Comparison of ENCODE assay signal across 10 mouse cellular contexts in genomic region chr4:85305912-85306573, GRCm38 (mm10).
DNase-seq lines count a peak whose midpoint lies in the region; ATAC-seq and TF ChIP-seq lines count a peak whose summit lies in the region.
"Had no signal": no experiment of that assay in that cellular context is flagged by ENCODE, and none has a peak within 500 bp of the region (broad histone marks: within the 10 kb centered on the region; RNA-seq: fewer than 3 reads in every experiment).

No protein-coding gene starts in this region.

- no peaks in the 10 kb centered on the region for H3K36me3 ChIP-seq in hindbrain, postnatal 0 days (ENCODE audit: insufficient read depth, low read length)
- H3K36me3 ChIP-seq in hindbrain, embryonic 14.5 days (replicated peaks; ENCODE audit: control insufficient read depth, insufficient read depth) = no peaks in the 10 kb centered on the region
- no peaks in the 10 kb centered on the region for H3K36me3 ChIP-seq in kidney, adult 2 months (ENCODE audit: control insufficient read depth, insufficient read depth, low read length)
- H3K36me3 ChIP-seq: embryonic facial prominence, embryonic 15.5 days had no signal

- no peaks in the 10 kb centered on the region for H3K27me3 ChIP-seq in hindbrain, postnatal 0 days (ENCODE audit: insufficient read depth, low read length)
- H3K27me3 ChIP-seq in hindbrain, embryonic 14.5 days (ENCODE audit: control insufficient read depth, insufficient read depth, low read length) = no peaks in the 10 kb centered on the region
- no peaks in the 10 kb centered on the region for H3K27me3 ChIP-seq in kidney, adult 2 months (replicated peaks; ENCODE audit: control insufficient read depth, insufficient read depth, low read length)
- H3K27me3 ChIP-seq: embryonic facial prominence, embryonic 15.5 days had no signal

- 64% methylated on average over 7 of the region's 7 CpGs for WGBS in hindbrain, postnatal 0 days
- WGBS in hindbrain, embryonic 14.5 days = 71% methylated on average over 7 of the region's 7 CpGs
- whole genome bisulfite sequencing in kidney, adult 2 months = 43% methylated on average over 7 of the region's 7 CpGs

- H3K9me3 ChIP-seq in hindbrain, postnatal 0 days (ENCODE audit: low read length) = no peaks in the 10 kb centered on the region
- no peaks in the 10 kb centered on the region for H3K9me3 ChIP-seq in hindbrain, embryonic 14.5 days (ENCODE audit: control insufficient read depth, low read length)
- H3K9me3 ChIP-seq: embryonic facial prominence, embryonic 15.5 days had no signal

- peak; percentile 28 for DNase-seq in hindbrain, postnatal 0 days (ENCODE audit: low spot score)
- no peak for DNase-seq in hindbrain, embryonic 14.5 days (ENCODE audit: low spot score)
- DNase-seq in cerebellum, adult 18-20 months = peak; percentile 54 to 62
- peak; percentile 56 for DNase-seq in kidney, adult 2 months
- DNase-seq in lung, postnatal 10 days = peak; percentile 40
- no peak for DNase-seq in left cerebral cortex, adult 11 months (ENCODE audit: low spot score)
- DNase-seq in T-cell, adult 2 months (ENCODE audit: low spot score) = no peak
- no peak for DNase-seq in MN1 (ENCODE audit: low spot score)
- DNase-seq: heart, adult 18-20 months had no signal

- no peak overlapping the region for H3K4me3 ChIP-seq in hindbrain, postnatal 0 days (ENCODE audit: low read length)
- no peak overlapping the region for H3K4me3 ChIP-seq in hindbrain, embryonic 14.5 days (replicated peaks; ENCODE audit: low read length)
- no peak overlapping the region for H3K4me3 ChIP-seq in kidney, adult 2 months (ENCODE audit: insufficient read depth, low read depth, low read length)
- H3K4me3 ChIP-seq: embryonic facial prominence, embryonic 15.5 days had no signal

- no peak overlapping the region for H3K4me2 ChIP-seq in hindbrain, postnatal 0 days (ENCODE audit: low read depth, low read length)
- no peak overlapping the region for H3K4me2 ChIP-seq in hindbrain, embryonic 14.5 days (replicated peaks)
- H3K4me2 ChIP-seq: embryonic facial prominence, embryonic 15.5 days had no signal

- no peak for ATAC-seq in hindbrain, postnatal 0 days
- ATAC-seq in hindbrain, embryonic 14.5 days (ENCODE audit: low FRiP score) = no peak

- TF ChIP-seq POLR2A in kidney, adult 2 months (IDR thresholded peaks at IDR 0.05; ENCODE audit: low read depth, low read length) = no peak

- peak overlapping the region; percentile 28 for H3K27ac ChIP-seq in hindbrain, postnatal 0 days
- no peak overlapping the region for H3K27ac ChIP-seq in hindbrain, embryonic 14.5 days
- peak overlapping the region; percentile 23; the same call in 1 of the 2 replicates for H3K27ac ChIP-seq in kidney, adult 2 months (ENCODE audit: insufficient read depth, low read depth, low read length)
- H3K27ac ChIP-seq: embryonic facial prominence, embryonic 15.5 days had no signal

- no peak for TF ChIP-seq CTCF in hindbrain, postnatal 0 days (IDR thresholded peaks at IDR 0.05; ENCODE audit: low read depth)
- no peak for TF ChIP-seq CTCF in kidney, adult 2 months (conservative IDR thresholded peaks at IDR 0.05; ENCODE audit: insufficient read depth, insufficient read length, low read depth, low read length)

- no peak overlapping the region for H3K9ac ChIP-seq in hindbrain, postnatal 0 days (replicated peaks; ENCODE audit: low read length)
- no peak overlapping the region for H3K9ac ChIP-seq in hindbrain, embryonic 14.5 days
- H3K9ac ChIP-seq: embryonic facial prominence, embryonic 15.5 days had no signal

- no peaks in the 10 kb centered on the region for H3K4me1 ChIP-seq in hindbrain, postnatal 0 days (ENCODE audit: insufficient read depth, low read length)
- peaks cover 7% of the 10 kb centered on the region; the same call in 1 of the 2 replicates for H3K4me1 ChIP-seq in hindbrain, embryonic 14.5 days (replicated peaks; ENCODE audit: control insufficient read depth, insufficient read depth, low read length)
- H3K4me1 ChIP-seq in kidney, adult 2 months (ENCODE audit: control insufficient read depth, insufficient read depth, low read length) = 0 out of 2 replicates have a peak, but pooled peaks cover 2% of the 10 kb centered on the region
- H3K4me1 ChIP-seq: embryonic facial prominence, embryonic 15.5 days had no signal

Comparison
In these comparisons a context has a peak if more than half of its experiments do, and no peak if none do; other contexts are left out.
1. DNase-seq: peak in hindbrain, postnatal 0 days (single experiment), cerebellum, adult 18-20 months (2 of 2), kidney, adult 2 months (single experiment) and lung, postnatal 10 days (single experiment); none in hindbrain, embryonic 14.5 days (single experiment), left cerebral cortex, adult 11 months (single experiment), T-cell, adult 2 months (single experiment) and MN1 (single experiment).